Comparison of ENCODE assay signal across 28 mouse cellular contexts in the genomic region with DNA sequence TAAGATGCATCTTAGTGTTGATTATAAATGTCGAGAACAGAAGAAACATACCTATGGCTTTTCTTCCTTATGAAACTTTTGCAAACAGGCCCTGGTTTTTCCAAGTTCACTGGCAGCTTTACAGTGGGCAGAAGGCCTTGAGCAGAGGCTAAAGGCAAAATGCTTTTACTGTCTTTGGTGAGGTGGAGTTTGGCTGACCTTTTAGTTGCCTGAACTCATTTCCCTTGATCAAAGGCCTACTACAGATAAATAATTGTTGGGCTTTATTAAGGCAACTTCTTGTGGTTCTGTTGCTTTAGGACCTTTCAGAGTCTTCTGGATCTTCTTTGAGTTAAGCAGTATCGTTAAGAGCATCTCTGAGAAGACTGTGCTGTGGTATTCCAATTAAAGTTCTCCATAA.
"Had no signal": no experiment of that assay in that cellular context is flagged by ENCODE, and none has a peak within 500 bp of the region (broad histone marks: within the 10 kb centered on the region; RNA-seq: fewer than 3 reads in every experiment).

No protein-coding gene starts in this region.

- DNase-seq: gastrocnemius, postnatal 14 days; gastrocnemius, postnatal 36 days; heart, adult 2 months; heart, postnatal 14 days; heart, postnatal 36 days; kidney, adult 18-20 months; kidney, adult 8-10 months; kidney, postnatal 10 days; kidney, postnatal 25 days; kidney, postnatal 4 days; liver; liver, embryonic 13.5 days; liver, postnatal 0 days; lung, adult 2 months had no signal

- H3K27me3 ChIP-seq: heart, embryonic 13.5 days; heart, embryonic 15.5 days; hindbrain, embryonic 12.5 days; intestine, embryonic 15.5 days; limb, embryonic 12.5 days; liver, embryonic 13.5 days; liver, embryonic 15.5 days had no signal

- H3K9me3 ChIP-seq: heart, embryonic 13.5 days; heart, embryonic 15.5 days; hindbrain, embryonic 12.5 days; intestine, embryonic 15.5 days; limb, embryonic 10.5 days; limb, embryonic 12.5 days; liver, embryonic 13.5 days; liver, embryonic 15.5 days had no signal

- H3K9ac ChIP-seq: heart, embryonic 13.5 days; heart, embryonic 15.5 days; hindbrain, embryonic 12.5 days; hindbrain, embryonic 14.5 days; intestine, embryonic 15.5 days; limb, embryonic 12.5 days; liver, embryonic 13.5 days; liver, embryonic 15.5 days; liver, postnatal 0 days had no signal

- H3K4me2 ChIP-seq: heart, embryonic 11.5 days; heart, embryonic 13.5 days; heart, embryonic 15.5 days; hindbrain, embryonic 12.5 days; hindbrain, embryonic 14.5 days; intestine, embryonic 15.5 days; limb, embryonic 12.5 days; liver, embryonic 13.5 days; liver, embryonic 15.5 days had no signal

- ATAC-seq: hindbrain, embryonic 16.5 days; inflammation-experienced regulatory T-cells, adult 6 months; intestine, embryonic 15.5 days; intestine, postnatal 0 days; liver, postnatal 0 days had no signal

- H3K4me3 ChIP-seq: heart, adult 2 months; heart, embryonic 13.5 days; heart, embryonic 15.5 days; hindbrain, embryonic 12.5 days; intestine, embryonic 15.5 days; layer of hippocampus, adult 2 months; left cerebral cortex, adult 2 months; limb, embryonic 10.5 days; limb, embryonic 12.5 days; liver, embryonic 13.5 days; liver, embryonic 15.5 days had no signal

- H3K36me3 ChIP-seq: heart, embryonic 13.5 days; heart, embryonic 15.5 days; hindbrain, embryonic 12.5 days; intestine, embryonic 15.5 days; limb, embryonic 10.5 days; limb, embryonic 12.5 days; liver, embryonic 13.5 days; liver, embryonic 15.5 days had no signal

- H3K27ac ChIP-seq: heart, adult 2 months; heart, embryonic 13.5 days; heart, embryonic 15.5 days; hindbrain, embryonic 12.5 days; hindbrain, embryonic 14.5 days; intestine, embryonic 15.5 days; layer of hippocampus, adult 2 months; left cerebral cortex, adult 2 months; limb, embryonic 10.5 days; limb, embryonic 12.5 days; liver, embryonic 13.5 days; liver, embryonic 15.5 days had no signal

- H3K4me1 ChIP-seq: heart, embryonic 13.5 days; heart, embryonic 15.5 days; hindbrain, embryonic 12.5 days; intestine, embryonic 15.5 days; limb, embryonic 10.5 days; limb, embryonic 12.5 days; liver, embryonic 13.5 days; liver, embryonic 15.5 days had no signal
